Mouse (Mus musculus) lung, postnatal 4 days (tissue): Measurements from ENCODE around the gene Tmprss13.

ENCODE experiments used
- DNase-seq, 2 experiments: peaks; one replicate each; pipeline ENCODE4 v3.0.0; 2021

The Tmprss13 gene

DNA sequence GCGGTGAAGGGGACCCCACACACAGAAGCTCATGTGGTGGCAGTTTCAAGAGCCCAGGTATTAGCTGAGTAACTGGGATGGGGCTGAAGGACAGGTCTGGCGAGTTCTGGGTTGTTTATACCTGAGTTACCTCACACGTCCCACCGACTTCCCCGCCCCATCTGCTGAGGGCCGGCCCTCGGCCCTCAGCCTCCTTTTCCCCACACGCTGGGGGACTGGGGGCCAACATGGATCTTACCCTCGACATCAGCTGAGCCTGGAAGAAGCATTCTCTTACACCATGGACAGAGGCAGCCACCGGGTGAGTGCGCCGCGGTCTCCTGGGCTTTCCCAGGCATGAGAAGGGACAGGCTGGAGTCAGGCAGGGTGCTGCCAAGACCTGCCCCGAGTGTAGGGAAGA is at the start of gene Tmprss13:
Gene Tmprss13 (plus strand): TSS at position 246 of the 400 bp plus-strand sequence.
- DNase-seq, result no peak

DNA sequence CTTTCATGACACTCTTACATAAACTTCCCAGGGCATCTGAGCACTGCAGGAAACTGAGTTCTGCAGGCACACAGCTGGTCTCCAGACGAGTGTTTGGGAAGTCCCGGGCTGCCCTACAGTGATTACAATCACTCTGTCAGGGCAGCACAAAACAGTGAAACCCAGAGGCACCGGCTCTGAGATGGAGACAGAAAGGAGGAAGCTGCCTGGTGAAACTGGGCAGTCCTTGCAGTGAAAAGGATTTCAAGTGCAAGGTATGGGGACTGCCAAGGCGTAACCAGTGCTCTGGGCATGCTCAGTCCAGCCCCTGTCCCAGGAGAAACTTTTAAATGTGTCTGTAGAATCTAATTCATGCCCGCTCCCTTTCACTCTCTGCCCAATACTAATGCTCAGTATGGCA is 46.7 kb upstream of the Tmprss13 start:
- peak; percentile 27 to 46 for DNase-seq

DNA sequence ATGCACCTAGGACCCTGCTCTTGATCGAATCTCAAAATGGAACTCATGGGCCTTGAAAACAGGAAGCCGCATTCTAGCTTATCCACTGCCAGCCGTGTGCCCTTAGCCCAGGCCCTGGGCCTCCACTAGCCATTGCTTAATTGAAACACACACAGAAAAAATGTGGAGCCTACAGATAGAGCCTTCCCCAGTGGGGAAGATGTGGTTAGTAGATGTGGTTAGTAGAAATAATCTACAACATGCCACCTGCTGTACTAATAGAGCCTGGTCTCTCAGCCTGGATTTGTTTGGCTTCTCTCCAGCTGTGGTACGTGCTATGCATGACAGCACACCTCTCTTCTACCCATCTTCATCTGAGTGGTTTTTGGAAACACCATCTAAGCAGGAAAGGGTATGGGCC is 44.7 kb upstream of the Tmprss13 start:
- DNase-seq, result no peak

DNA sequence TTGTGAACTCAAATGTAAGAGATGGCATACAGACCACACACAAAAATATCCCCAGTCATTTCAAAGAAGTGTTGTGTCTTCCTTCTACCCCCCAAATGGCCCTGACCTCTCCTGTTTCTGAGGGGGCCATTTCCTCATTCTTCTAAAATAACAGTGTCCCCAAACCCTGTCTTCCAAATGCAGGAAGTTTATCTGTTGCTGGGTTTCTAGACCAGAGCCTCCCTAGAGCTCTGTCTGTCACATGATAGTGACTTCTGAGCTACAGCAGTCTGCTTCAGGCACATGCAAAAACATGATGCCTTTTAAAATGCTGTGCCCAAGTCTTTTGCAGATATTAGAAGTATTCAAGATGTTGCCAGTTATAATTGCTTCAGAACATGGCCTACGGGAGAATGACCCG is 44.3 kb upstream of the Tmprss13 start:
- no peak for DNase-seq

DNA sequence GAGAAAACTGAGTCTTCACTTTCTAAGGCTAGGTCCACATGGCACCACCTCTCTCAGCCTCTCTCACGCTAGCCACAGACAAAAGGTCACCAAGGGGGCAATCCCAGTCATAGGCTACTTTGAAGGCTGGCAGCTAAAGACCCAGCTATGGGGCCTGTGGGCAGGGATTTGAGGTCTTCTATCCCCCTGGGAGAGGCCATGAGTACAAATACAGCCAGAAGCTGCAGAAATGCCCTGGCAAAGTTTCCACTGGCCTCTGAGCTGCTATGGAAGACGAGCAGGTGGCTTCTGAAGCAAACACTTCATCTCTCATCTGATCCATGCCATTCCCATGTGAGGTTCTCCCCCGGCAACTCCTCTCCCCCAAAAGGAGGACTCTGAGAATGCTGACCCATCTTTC is 38.8 kb upstream of the Tmprss13 start:
- peak; percentile 34 to 64 for DNase-seq

DNA sequence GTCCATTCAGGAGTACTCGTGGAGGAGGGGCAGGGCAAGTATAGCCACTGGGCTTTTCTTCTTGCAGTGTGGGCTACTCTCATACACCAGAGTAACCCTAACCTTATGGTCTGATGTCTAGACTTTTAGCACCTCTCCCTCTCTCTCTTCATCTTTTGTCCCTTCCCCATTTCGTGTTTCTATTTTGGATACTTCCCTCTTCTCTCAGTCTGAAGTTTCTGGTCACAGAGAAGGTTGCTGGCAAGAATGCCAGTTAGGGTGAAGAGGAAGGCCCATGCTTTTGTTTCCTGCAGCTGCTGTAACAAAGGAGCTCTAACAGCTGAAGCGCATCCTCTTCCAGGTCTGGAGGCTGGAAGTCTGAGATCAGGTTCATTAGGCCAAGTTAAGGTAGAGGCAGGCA is 38.0 kb upstream of the Tmprss13 start:
- no peak for DNase-seq

DNA sequence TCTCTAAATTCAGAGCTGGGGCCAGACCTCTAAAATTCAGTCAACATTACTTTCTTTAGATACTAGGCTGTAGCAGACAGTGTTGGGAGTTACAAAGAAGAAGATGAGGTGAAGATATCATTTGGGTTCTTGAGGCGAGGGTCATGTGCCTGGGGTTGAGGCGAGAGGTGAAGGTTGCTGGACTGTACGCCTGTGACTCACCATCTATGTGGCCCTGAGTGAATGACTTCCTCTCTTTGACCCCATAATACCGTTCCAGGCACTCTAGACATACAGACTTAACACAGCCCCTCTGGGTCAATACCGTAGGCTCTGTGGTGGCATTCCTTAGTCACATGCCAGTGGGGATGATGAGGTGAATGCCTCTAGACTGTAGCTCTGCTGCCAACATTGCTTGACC is 36.4 kb upstream of the Tmprss13 start:
- no peak for DNase-seq

DNA sequence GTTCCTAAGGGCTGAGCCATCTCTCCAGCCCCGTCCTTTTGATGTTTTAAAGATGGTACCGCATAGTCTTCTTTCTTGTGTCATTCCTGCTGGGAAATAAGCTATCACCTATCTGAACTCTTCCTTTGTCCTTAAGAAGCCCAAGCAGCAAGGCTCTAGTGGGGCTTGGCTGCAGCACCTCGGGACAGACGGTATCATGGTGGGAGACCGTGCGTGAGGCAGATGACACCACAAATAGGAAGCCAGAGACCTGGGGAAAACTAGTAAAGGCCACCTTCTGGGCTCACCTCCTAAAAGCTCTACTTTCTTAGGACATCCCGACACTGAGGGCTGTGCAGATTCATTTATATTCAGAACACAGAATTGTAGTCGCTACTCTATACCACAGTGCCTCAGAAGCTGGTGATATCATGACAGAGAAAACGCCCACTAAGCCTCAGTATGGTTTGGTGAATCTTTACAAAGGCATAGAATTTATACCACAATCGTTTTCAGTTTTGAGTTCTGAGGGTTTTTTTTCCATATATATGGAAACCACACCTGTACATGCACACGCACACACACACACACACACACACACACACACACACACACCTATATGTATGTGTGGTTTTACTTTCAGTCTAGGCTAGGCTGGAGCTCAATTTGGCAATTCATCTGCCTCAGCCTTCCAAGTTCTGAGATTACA is 27.3 kb upstream of the Tmprss13 start:
- no peak for DNase-seq

DNA sequence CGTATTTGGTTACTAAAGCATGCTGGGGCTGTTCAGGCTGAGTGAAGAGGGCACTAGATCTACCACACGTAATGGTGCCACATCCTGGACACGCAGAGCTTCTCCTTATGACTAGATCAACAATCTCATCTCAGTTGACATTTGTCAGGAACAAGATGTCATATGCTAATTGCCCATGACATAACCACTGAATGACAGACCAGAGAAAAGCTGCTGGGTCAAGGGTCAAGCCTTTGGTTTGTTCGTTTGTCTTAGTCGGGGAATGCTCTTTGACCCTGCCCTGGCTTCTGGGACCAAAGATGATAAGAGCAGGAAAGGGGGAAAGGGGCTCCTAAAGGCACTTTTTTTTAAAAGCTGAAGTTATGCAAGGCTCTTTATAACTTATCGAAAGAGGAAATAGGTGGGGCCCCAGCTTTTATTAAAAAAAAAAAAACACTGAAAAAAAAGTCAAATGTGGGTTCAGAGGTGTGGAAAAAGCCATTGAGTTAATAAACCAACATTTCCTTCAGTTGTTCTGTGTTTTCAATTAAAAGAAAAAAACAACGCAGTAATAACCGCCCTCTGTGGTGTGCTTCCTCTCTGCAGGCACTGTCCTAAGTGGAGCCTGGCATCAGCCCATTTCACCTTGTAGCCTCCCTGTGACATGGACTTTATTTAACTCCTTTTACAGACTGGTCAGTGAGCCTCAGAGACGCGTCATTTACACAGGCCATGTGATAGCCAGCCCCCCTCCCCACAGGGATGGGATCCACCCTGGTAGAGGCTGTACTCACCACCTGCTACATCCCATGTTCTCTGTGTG is 24.5 kb upstream of the Tmprss13 start:
- no peak for DNase-seq

DNA sequence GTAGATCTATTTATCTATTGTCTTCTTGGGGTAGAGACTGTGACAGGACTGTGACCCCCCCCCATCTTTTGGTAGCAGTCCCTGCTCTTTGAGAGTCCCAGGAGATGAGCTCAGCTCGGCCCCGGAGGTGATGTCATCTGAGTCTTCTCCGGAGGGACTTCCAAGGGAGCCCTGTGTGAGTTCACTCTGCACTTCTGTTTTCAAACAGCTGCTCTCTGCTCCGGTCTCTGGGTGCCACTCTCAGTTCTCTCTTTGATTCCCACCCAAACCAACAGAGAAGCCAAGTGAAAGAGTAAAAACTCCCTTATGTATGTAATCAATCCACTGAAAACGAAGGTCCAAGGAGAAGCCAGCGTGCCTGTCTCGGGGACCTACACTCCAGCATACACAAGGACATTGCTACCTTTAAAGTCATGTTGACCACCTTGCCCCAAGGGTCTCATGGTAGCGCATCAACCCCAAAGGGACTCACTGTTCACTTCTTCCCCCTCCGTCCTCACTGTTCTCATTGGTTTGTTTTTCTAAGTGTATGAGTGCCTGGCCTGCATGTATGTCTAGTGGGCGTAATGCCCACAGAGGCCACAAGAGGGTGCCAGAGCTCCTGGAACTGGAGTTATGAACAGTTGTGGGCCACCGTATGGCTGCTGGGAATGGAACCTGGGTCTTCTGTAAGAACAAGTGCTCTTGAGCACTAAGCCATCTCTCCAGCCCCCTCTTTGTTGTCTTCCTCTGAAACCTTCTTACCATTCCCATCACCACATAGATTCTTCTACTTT is 19.5 kb upstream of the Tmprss13 start:
- DNase-seq, result peak; percentile 31 to 49

DNA sequence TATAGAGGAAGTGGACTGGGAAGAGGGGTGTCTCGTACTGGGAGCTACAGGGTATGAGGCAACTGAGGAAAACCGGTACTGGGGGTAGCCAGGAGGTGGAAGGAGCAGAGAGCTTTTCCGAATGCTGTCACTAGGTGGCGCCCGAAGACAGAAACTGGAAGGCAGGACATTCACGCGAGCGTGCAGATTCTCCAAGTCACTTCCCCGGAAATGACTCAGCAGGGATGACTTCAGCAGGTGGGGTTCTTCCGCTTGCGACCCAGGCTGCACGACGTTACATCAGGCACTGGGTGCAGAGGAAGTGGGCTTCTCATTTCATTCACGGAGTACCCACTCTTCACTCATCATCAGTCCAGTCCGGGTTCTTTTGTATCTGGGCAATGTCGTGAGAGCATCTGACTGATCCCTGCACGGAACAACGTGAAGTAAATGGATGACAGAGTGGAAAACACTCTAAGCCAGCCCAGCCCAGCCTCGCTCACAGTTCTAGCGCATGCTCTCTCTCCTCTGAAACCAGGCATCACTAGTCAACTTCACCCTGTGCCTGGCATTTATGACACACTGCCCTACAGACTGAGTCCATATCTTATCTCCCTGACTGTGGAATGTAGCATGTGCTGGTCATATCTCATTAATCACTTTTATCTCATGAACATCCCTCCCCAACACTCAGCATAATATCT is 18.3 kb upstream of the Tmprss13 start:
- peak; percentile 88 to 94 for DNase-seq

DNA sequence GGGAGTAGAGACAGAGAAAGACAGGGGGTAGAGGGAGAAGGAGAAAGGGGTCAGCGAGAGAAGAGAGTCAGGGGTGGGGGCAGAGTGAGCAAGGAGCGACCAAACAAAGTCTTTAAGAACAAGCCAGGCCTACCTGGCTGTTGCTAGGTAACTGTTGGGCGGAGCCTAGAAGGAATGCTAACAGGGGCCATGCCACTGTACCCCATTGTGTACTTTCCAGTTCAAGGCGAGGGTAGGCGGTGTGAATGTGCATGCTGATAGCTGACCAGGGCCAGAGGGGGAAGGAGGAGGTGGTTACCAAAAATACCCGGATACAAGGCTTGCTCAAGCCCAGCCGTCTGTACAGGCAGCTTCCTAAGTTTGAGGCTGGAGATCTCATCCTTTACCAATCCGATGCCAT is 17.1 kb upstream of the Tmprss13 start:
- no peak for DNase-seq

DNA sequence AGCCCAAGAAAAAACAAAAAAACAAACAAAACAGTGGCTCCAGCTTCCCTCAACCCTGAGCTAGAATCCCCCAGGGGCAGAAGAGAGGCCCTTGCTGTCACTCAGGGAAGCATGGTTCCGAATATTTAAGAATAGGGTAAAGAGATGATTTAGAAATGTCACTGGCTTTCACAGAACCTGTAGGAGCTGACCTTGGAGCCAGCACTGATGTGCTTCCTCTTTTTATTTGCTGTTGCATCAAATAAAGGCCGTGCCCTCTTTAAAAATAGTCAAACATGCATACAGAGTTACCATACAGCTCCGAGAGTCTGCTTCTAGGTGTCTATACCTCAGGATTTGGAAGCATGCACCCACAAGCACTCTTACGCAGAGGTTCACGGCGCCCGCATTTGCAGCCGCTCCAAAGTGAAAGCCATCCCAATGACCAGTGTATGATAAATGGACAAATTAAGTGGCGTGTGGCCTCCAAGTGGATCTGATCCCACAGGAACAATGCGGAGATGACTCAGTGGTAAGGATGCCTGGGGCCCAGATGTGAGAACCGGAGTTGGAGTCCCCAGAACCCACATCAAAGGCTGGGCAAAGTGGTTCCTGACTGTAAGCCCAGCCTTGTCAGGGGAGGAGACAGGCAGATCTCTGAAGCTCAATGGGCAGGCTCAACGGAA is 12.0 kb upstream of the Tmprss13 start:
- DNase-seq, result no peak

DNA sequence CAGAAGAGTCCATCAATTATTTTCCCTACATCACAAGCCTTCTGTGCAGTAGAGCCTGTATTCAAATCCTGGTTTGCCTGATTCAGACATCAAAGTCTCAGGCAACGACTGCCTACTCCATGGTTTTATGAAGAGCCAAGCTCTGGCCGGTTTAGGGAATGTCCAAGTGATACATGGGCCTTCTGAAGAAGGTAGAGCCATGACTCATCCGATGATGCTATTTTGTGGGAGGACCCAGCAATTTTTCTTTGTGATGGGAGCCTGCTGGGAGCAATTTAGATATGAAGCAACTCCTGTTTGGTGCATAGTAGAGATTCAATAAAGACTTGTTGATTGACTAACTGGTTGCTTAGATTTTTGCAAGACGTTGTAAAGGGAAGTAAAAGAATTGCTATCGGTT is 10.4 kb upstream of the Tmprss13 start:
- DNase-seq, result no peak

DNA sequence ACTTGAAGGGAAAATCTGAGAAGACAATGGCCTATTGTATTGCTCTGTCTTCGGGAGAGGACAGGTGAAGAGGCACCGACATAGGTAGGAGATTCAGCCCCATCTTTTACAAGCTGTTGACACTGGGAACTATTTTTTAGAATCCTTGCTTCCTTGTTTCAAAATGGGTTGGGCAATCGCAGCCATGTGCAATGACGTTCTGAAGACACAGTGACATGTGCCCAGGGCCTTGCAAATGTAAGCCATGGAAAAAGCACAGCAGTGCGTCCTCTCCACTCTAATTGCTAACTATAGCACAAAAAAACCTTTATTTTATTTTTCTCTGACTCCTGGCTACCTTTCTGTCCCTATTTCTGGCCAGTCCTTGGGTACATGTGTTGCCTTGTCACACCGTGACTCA is 7.0 kb upstream of the Tmprss13 start:
- no peak for DNase-seq

DNA sequence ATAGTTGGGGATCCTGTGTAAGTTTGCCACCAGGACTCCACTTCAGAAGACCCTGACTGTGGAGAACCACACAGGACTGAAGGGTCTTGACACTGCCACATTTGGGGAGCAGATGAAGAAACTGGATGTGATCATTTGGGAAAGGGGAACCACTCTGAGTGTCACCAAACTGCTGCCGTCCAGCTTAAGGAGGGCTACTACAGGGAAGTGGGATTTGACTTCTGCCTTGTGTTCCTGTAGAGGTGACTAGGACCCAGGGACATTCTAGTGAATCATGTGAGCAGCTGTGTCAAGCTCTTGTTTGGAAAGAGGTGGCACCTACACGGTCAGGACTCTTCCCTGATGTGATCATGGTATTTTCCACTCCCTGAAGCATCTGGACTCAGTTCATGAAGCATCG is 5.0 kb upstream of the Tmprss13 start:
- no peak for DNase-seq

DNA sequence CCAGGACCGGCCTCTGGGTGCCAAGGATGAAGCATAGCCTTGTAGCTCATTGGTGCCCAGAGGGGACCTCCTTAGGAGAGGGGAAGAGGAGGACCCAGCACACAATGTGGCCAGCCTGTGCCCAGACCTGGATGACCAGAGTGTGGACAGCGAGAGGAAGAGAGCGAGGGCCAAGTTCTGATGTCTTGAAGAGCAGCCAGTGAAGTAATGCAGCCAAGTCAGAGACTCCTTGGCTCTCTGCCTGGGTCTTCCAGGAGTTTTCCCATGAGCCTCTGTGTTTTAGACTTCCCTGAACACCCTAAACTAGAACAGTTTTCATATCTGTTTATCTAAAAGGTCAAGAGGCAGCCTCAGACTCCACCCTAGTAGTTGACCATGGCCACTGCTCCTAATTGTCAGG is 1.3 kb upstream of the Tmprss13 start:
- DNase-seq, result peak; percentile 42 to 57

DNA sequence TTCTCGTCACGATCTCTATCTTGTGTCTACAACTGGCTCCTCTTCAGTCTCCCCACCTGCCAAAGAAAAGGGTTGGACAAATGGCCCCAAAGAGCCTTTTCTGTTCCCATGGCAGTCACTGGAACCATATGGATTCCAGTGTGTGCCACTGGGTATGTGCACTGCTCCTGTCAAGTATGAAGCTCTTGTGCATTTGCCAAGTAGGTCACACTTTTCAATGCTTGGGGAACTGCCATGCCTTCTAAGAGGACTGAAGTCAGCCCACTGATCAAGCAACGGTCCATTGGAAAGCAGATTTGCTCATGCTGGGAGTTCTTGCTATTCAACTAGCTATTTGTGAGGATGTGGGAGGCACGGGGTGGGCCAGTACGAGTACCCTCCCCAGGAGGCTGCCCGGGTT is 2.6 kb downstream of the Tmprss13 start:
- no peak for DNase-seq

DNA sequence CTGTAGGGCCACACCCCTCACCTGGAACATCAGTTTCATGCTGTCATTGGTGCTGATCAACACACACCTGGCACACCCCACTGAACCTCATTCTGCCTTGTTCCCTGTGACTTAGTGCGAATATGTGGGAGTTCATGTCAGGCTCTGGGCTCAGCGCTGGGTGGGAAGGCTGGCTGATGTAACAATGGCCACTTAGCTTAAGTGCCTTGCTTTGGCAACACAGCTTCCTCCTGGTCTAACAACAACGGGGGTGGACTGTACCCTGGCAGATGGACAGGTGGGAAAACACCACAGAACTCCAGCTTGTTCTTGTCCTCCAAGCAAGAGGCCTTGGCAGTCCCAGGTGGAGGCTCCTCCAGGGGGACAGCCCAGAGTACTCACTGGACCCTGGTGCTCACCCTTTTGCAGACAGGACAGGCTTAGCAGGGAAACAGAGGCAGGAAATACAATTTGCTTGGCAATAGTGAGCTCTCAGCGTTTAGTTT is 3.1 kb downstream of the Tmprss13 start:
- DNase-seq, result no peak

DNA sequence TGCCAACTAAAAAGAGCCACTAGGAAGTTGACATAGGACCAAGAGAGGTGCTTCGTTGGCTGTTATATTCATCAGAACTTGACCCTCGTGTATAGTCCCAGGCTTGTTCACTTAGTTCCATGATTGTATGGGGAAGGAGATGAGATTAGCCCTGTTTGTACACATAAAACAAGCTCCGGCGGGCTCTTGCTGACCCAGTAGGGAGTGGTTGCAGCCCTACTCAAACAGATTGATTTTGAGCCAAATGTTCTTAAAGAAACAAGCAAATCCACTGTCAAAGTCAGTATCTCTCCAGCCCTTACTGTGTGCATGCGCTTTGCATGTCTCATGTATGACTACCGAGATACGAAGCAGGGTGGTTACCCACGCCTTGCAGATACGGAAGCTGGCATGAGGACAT is 7.5 kb downstream of the Tmprss13 start:
- no peak for DNase-seq

DNA sequence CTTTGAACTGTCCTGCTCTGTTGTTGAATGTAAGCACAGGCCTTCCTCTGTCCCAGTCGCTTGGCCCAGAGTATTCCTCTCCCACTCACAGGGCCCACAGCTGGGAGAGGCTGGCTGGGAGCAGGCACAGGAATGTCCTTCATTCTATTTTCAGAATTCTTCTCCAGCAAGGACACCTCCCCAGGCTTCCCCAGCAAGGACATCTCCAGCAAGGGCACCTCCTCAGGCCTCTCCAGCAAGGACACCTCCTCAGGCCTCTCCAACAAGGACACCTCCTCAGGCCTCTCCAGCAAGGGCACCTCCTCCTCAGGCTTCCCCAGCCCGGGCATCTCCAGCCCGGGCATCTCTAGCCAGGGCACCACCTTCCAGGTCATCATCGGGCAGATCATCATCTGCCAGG is 9.4 kb downstream of the Tmprss13 start:
- DNase-seq, result no peak

DNA sequence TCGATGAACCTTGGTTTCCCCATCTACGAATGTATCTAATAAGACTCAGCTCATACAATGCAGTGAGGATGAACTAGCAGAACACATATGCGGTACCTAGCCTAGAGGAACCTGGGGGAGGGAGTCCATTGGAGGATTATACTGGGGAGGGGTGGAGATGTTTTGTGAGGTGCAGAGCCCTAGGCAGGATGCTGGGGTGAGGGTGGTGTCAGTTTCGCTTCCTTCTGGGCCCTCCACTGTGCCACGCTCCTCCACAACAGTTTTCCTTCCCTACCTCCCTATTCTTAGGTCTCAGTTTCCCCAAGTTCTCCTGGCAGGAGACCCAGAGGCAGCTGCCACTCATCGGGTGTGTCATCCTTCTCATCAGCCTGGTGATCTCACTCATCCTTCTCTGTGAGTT is 10.7 kb downstream of the Tmprss13 start:
- DNase-seq, result no peak

DNA sequence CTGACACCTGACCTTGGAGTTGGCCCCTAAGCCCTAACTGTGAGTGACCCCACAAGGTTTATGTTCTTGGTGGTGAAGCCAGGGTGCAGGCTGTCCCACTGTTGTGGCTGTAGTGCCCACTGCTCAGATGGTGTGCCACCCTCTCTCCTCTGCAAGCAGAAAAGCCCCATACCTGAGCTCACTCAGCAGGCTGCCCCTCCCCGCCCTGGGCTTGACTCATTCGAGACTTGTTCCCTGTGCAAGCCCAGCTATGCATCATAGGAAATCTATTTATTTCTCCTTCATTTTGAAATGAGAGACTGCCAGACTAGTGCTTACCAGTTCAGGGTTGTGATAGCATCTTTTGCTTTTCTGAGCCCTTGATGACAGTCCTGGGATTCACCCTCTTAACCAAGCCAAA is 18.5 kb downstream of the Tmprss13 start:
- no peak for DNase-seq
